Mouse (Mus musculus) hindlimb bud, embryonic 11.5 days (tissue): ENCODE results near the gene Ankrd13b.

Experiments used
- DNase-seq: peaks from one replicate; pipeline ENCODE4 v3.0.0-alpha.2; 2012; ENCODE audit warnings: low read depth, low spot score; ENCODE audit errors: extremely low spot score

Ankrd13b gene

DNA sequence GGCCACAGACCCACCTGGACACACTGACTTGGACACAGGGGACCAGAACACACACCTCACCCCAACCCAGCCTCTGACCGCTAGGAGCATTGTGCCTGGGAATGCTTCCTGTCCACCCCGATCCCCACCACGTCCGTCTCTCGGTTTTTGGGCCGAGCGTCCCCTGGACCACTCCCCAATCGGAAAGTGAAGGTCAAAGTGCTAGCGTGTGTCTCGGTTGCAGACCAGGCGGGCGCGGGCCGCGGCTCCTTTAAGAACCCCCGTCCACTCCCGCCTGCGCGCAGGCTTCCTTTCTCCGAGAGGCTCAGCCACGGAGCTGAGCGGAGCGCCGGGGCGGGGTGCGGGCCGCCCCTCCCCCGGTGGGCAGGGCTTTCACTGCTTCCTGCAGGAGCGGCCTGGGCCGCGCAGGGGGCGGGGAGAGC is 3.4 kb upstream of the Ankrd13b start:
- DNase-seq: no peak

DNA sequence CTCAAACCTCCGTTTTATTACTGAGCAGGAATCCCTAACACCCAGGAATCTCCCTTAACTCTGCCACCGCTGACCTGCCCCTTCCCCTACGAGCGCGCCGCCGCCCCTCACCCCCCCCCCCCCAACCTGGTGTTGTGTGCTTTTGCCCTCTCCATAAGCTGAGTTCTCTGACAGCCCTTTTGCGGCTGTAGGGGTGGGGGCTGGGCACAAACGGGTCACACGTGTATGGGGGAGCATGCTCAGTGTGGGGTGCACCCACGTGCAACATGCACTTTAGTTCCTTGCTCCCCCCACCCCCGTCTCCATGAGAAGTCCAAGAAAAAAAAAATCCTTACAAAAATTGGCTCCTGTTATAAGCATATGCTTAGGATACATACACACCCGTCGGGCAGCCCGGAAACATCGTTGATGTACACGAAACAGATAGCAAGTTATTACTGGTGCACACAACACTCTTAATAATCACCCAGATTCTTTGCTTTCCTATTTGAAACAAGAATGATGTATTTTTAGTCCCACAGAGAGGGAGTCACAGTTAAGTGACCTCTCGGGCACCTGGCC is 2.9 kb upstream of the Ankrd13b start:
- no peak for DNase-seq

- DNase-seq: no peak
Observed at GRCm38 (mm10) chr11:77491502-77492291, 2.2 kb upstream of the Ankrd13b start.

DNA sequence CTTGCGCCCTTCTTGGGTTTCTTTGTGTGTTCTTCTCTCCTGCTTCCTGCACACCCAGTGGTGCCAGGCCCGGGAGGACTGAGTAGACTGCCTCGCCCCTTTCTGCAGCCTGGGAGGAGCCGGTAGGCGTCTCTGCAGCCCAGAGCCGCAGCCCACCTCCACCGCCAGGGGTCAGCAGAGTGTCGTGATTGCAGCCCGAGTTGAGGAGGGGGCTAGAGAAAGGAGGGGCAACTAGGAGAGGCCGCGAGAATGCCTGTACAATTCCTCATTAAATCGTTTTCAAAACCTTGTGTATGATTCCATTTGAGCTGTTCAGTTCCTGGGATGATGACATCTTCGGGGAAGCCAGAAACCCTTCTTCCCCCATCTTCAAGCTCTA is 1.6 kb upstream of the Ankrd13b start:
- DNase-seq: peak; percentile 97

GRCm38 (mm10) chr11:77490451-77490850 is 973 bp upstream of the Ankrd13b start:
- DNase-seq: no peak

- DNase-seq: no peak
Observed at GRCm38 (mm10) chr11:77488771-77489581, 502 bp downstream of the Ankrd13b start.

GRCm38 (mm10) chr11:77486798-77487197 is 2.7 kb downstream of the Ankrd13b start:
- DNase-seq: no peak

DNA sequence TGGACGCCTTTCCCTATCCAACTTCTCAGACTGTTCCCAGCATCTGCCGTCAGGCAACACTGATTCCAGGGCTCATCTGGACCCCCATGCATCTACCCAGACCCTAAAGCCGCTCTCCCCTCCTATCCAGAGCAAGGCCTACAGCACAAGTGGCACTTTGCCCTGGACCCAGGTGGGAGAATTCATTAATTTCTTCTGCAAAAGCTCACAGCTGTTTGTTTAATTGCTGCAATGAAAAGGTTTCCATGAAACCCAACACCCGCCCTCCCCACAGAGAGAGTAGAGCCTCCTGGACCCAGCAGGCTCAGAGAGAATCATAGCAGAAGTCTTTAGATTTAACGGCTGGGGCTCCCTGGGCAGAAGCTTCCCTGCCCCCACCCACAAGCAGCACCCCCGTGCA is 4.2 kb downstream of the Ankrd13b start:
- DNase-seq: no peak

- DNase-seq: no peak
Observed at GRCm38 (mm10) chr11:77483510-77484255, 5.8 kb downstream of the Ankrd13b start.

- DNase-seq: no peak
Observed at GRCm38 (mm10) chr11:77483043-77483442, 6.4 kb downstream of the Ankrd13b start.

DNA sequence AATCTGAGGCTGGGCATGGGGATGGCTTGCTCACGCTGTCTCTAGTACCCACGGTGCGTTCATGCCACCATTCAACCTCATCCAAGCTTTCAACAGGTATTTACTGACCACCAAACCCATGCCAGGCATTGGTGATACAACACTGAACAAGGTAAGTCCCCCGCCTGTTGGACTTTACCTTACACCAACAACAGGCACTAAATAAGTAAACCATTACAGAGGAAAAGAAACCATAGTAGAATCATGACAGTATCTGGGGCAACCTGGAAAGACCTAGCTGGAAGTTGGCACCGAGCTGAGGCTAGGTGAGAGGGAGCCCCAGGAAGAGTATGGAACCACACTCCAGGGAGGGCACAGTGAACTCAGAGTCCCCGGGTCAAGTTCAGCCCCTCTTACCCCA is 12.6 kb downstream of the Ankrd13b start:
- DNase-seq: no peak

DNA sequence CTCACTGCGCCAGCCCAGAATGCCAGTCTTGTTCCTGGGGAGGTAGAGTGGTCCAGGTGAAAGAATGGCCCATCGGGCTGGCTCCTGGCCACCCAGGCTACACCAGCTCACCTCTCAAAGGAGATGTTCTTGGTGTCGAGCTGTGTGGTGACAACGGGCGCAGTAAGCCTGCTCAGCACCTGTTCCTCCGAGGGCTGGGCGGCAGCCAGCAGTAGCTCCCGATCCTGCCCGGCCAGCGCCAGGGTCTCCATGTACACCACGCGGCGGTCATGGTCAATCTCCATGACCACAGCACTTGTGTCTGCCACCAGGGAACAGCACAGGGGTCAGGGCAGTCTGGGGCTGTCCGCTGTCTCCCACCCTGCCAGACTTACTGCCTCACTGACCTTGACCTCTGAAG is 13.3 kb downstream of the Ankrd13b start:
- no peak for DNase-seq

DNA sequence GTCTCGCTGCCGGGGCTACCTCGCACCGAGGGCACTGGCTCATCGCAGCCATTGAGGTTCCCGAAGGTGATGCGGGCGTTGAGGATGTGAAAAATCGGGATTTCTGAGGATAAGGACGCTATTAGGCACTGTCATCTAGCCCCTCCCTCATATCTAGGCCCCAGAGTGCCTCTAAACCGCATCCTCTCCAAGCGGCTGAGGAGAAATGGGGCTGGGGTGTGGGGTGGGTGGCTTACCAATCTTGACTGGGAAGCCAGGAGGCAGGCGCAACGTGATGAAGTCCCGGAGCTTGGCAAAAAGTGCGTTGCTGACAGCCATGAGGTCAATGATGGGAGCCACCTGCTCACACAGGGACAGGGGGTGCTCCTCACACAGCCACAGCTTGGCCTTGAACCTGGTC is 16.7 kb downstream of the Ankrd13b start:
- no peak for DNase-seq

GRCm38 (mm10) chr11:77471407-77471806 is 18.1 kb downstream of the Ankrd13b start:
- DNase-seq: no peak

DNA sequence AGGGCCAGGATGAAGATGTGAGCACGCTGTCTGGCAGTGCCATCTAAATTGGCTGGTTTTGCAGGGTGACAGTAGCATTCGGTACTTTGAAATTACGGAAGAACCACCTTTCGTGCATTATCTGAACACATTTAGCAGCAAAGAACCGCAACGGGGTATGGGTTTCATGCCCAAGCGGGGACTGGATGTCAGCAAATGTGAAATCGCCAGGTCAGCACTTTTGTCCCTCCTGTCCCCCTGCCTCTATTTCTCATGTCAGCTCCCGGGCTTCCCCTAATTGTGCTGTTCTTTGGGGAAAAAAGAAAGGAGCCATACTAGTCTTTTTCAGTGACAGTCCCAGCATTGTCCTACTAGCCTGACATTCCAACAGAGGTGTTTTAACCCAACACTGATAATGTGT is 21.1 kb downstream of the Ankrd13b start:
- no peak for DNase-seq

DNA sequence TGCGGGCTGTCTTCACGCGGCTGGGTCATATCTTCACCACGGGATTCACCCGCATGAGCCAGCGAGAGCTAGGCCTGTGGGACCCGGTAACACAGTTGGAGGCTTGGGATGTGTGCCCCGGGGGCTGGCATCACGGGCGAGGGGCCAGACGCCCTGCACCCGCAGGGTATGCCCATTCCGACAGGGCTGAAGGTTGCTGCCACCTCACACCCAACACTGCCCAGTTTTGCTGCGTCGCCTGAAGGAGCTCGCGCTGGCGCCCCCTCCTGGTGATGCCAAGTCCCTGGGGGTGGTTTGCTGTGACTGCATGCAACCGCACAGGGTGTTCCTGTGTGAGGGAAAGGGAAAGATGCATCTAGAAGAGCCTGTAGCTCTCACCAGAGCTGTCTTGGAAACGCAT is 21.7 kb downstream of the Ankrd13b start:
- no peak for DNase-seq

DNA sequence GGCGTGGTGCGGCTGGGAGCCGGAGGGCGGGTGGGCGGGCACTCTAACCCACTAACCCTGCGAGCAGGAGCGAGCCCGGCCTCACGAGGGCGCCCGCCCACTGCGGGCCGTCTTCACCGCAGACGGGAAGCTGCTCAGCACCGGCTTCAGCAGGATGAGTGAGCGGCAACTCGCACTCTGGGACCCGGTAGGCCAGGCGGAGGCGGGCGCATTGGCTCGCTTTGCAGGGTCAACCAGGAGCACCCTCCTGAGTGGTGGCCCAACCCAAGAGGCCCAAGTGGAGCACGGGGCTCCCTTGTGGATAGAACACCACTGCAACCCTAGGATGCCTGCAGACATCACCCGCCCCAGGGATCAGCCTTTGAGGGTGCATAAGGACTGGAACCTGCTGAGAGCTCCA is 22.3 kb downstream of the Ankrd13b start:
- DNase-seq: no peak

- DNase-seq: no peak
Observed at GRCm38 (mm10) chr11:77466544-77466943, 22.9 kb downstream of the Ankrd13b start.

DNA sequence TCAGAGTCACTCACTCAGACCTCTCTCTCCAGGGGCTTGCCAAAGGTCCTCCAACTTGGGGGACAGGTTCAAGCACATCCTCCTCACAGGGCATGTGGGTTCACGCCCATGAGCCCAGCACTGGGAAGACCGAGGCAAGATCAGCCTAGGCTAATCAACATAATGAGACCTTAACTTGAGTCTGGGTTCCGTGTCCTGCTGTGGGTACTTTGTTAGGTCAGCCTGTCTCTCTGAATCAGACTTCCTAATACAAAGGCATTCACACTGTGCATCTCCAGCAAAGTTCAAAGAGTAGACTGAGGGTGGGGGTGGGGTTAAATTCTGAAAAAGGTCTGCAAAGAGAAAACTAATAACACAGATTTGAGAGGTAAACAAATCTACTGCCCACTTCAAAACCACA is 24.4 kb downstream of the Ankrd13b start:
- DNase-seq: no peak

DNA sequence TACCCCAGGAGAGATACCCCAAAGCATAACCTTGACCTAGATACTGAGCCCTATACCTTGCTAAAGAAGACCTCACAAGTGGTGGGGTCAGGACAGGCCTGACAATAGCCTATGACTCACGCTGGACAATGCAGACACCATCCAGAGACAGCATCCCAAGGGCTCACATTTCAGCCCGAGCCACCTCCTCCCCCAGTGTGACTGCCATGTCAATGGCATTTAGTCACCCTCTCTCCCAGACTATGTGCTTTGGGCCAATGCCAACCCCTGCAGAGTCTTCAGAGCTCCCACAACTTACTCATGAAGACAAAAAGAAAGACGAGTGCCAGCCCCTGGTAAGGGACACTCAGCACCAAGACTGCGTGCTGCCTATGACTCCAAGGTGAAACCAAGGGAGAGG is 24.8 kb downstream of the Ankrd13b start:
- DNase-seq: no peak

DNA sequence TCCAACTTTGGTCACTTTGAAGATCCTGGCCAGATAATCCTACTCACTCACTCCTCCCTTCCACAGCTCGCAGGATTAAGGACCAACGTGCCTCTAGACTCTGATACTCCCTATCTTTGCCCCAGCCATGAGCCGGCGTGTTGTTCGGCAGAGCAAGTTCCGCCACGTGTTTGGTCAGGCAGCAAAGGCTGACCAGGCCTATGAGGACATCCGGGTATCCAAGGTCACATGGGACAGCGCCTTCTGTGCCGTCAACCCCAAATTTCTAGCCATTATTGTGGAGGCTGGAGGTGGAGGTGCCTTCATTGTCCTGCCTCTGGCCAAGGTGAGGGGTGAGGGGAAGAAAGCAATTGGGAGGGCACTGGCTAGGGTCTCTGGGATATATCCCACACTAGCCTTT is 25.7 kb downstream of the Ankrd13b start:
- DNase-seq: no peak
